Mouse (Mus musculus): Measurements from ENCODE around the gene Rpl23. TPM values are rescaled to one million over a fixed set of nuclear protein-coding genes. Genes with fewer than 3 reads are reported as not detected.
"Not testable (repeated sequence)": the region's sequence is repeated elsewhere in the genome, so short reads cannot be mapped to it uniquely, and the experiment has no call there.

The Rpl23 gene
- total RNA-seq, 2 experiments from 2014 or later: 976 to 983 TPM

DNA sequence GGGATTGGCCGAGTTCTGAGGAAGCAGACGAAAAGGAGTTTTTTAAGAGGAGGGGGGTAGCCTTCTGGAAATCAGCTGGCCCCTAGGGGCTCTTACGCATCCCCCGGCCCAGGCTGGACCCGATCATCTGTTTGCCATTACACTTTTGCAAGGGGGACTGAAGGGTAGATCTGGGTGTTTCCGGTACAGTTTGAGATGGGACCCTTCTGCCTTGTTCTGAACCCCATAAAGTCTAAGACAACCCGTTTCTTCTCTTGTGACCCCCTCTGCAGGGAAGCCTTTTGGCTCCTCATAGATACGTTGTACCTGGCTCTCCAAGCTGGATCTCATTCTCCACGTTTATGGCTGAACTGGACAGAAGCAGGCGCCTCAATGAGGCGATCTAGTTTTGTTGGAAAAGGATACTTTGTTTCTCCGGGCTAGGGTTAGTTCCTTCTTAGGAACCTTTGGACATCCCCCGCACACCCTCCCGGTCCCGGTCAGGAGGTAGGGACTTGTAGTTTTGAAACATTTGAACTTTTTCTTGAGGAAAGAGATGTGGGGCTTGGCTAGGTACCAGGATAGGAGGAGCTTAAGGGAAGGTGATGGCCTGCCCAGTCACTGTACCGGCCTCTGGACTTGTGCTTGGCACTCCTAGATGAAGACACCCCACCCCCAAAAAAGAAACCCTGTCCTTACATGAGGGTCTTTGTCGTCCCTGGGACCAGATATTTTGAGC lies 18.6 kb upstream of the Rpl23 start:
- DNase-seq (ENCODE audit: low spot score in 2 of 2): no peak

- DNase-seq (ENCODE audit: low spot score in 2 of 2): peak; percentile 60 to 82
These were observed 17.9 kb upstream of the Rpl23 start for GRCm38 (mm10) chr11:97799994-97800690.

- DNase-seq (ENCODE audit: low spot score in 2 of 2): peak; percentile 82 to 86
These were observed 17.1 kb upstream of the Rpl23 start for GRCm38 (mm10) chr11:97799146-97799993.

DNA sequence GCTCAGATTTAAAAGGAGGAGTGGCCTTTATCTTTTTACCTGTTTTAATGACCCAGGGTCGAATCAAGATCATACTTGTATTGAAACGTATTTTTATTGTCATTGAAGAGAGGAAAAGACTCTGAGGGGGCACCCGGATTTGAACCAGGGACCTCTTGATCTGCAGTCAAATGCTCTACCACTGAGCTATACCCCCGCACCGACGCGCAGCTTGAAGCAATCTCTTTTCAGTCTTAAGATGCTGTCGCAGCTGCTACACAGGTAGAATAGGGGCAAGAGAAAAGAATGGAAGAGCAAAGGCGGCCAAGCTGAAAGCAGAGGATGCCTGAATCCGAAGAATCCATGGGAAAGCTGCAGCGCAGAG lies 16.5 kb upstream of the Rpl23 start, which contains the start of gene Lasp1:
Lasp1 (plus strand) TSS at position 219 of the 364 bp plus-strand sequence.
- peak; percentile 61 to 77 for DNase-seq (ENCODE audit: low spot score in 2 of 2)

- DNase-seq (ENCODE audit: low spot score in 2 of 2): no peak
These were observed 15.8 kb upstream of the Rpl23 start for GRCm38 (mm10) chr11:97798083-97798435.

- no peak for DNase-seq (ENCODE audit: low spot score in 2 of 2)
These were observed 15.3 kb upstream of the Rpl23 start for GRCm38 (mm10) chr11:97797369-97798082.

- DNase-seq (ENCODE audit: low spot score in 2 of 2): no peak
These were observed 14.7 kb upstream of the Rpl23 start for GRCm38 (mm10) chr11:97796910-97797309.

DNA sequence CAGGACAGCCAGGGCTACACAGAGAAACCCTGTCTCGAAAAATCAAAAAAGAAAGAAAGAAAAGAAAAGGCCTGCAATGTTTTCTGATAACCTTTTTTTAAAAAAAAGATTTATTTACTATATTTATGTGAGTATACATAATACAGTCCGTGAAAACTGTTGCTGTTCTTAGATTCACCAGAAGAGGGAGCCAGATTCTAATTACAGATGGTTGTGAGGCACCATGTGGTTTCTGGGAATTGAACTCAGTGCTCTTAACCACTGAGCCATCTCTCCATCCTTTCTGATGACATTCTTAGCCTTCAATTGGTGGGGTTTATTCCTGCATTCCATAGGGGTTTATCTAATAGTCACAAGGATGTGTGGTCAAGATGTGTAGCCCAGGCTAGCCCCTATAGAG lies 10.9 kb upstream of the Rpl23 start:
- no peak for DNase-seq (ENCODE audit: low spot score in 2 of 2)

DNA sequence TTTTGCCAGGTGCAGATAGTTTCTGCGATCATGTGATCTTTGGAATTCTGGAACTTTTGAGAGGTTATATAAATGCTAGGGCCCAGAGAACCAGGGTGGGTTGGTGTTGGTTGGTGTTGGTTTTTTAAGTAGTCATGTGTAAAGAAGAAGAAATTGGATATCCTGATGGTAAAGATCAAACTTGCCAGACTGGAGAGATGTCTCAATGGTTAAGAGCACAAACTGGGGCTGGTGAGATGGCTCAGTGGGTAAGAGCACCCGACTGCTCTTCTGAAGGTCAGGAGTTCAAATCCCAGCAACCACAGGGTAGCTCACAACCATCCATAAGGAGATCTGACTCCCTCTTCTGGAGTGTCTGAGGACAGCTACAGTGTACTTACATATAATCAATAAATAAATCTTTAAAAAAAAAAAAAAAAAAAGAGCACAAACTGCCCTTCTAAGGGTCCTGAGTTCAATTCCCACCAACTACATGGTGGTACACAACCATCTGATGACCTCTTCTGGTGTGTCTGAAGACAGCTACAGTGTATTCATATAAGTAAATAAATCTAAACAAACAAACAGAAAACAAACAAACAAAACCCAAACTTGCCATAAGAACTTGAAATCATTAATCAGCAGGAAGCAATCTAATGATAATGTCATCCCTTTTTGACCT lies 8.7 kb upstream of the Rpl23 start:
- DNase-seq (ENCODE audit: low spot score in 2 of 2): not testable (repeated sequence)

DNA sequence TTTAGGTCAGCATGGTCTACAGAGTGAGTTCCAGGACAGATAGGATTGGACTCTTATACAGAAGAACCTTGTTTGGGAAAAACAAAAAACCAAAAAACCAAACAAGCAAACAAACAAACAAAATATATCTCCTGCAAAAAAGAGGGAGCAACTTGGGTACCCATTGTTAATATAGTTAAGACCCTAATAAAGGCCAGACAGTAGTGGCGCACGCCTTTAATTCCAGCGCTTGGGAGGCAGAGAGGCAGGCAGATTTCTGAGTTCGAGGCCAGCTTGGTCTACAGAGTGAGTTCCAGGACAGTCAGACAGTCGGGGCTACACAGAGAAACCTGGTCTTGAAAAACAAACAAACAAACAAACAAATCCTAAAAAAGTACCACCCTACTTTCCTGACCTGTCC lies 7.5 kb upstream of the Rpl23 start:
- DNase-seq (ENCODE audit: low spot score in 2 of 2): no peak

GRCm38 (mm10) chr11:97787961-97788360 lies 5.7 kb upstream of the Rpl23 start:
- DNase-seq (ENCODE audit: low spot score in 2 of 2): no peak

DNA sequence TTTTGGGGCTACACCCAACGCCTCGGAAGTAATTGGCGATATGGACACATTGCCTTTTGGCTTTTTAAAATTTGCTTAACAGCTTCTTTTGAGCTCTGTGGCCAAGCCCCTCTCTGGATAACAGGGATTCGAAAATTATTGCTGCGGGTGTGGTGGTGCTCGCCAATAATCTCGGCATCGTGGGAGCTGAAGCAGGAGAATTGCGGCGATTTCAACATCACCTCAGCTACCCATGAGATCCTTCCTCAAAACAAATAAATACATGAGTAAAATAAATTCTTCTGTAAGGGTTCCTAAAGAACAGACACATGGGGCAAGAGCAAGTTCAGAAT lies 293 bp upstream of the Rpl23 start:
- DNase-seq (ENCODE audit: low spot score in 2 of 2): no peak

DNA sequence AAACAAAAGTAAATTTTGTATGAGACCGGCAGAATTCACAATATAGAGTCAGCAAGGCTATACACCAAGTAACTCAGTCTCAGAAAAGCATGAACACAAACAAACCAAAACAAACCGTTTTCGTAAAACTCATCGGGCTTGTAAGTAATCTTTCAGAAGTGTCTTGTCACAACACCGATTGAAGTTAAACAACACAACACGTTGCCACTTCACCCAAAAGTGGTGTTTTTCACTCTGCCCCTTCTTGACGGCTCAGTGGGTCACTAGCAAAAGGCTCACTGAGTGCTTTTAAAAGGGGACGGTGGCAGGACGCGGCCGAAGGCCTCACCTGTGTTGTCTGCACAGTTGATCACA lies 782 bp downstream of the Rpl23 start:
- DNase-seq (ENCODE audit: low spot score in 2 of 2): no peak

DNA sequence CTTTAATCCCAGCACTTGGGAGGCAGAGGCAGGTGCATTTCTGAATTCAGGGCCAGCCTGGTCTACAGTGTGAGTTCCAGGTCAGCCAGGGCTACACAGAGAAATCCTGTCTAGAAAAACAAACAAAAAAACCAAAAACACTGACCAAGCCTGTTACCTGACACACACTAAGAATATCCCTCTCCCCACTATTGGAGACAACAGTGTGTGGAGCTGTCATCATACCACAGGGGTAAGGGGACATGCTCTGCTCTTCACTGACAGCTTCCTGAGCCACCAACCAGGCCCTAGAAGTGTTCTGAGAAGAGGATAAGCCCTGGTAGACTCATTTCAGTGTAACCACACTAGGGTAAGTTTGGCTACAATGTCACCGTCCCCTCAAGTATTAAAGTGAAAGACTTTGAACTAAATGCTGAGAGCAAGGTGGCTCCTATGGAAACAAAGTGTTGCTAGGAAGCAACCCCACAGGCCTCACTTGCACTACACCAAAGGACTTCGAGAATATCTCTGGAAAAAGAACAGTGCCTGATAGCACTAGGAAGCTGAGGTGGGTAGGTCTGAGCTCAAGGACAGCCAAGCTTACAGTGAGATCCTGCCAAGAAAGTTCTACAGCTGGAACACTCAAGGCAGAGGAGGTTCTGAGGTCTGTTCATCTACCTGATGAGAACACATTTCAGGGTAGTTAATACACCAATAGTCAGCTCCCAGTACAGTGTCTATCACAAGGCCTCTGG lies 2.1 kb downstream of the Rpl23 start:
- DNase-seq (ENCODE audit: low spot score in 2 of 2): no peak

DNA sequence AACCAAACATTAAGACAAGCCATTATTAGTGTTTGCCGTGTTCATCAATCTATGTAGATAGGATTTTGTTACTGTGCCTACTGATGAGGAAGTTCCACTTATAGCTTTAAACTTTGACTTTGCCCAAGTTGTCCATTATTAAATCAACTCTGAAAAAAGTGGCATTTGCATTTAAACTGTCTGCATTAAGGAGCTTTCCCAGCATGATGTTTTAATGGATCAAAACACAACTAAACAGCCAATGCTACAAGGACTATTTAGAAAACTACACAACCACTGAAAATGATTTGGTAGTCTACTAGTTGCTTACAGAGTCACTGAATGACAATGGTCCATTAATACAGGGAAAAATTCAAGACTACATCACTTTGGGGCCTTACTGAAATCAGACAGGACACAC lies 3.3 kb downstream of the Rpl23 start:
- DNase-seq (ENCODE audit: low spot score in 2 of 2): no peak

DNA sequence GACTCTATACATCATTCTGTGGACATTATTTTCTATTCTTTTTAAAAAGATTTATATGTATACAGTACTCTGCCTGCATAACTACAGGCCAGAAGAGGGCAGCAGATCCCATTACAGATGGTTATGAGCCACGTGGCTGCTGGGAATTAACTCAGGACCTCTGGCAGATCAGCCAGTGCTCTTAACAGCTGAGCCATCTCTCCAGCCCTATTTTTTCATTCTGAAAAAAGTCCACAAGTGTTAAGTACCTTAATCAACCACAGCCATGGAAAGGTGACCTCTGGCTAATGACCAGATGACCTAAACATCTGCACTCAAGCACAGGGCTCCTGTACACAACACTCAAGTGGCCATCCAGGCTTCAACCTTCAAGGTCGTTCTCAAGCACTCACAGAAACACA lies 5.1 kb downstream of the Rpl23 start:
- no peak for DNase-seq (ENCODE audit: low spot score in 2 of 2)

GRCm38 (mm10) chr11:97776497-97777128 lies 5.6 kb downstream of the Rpl23 start:
- DNase-seq (ENCODE audit: low spot score in 2 of 2): no peak

- no peak for DNase-seq (ENCODE audit: low spot score in 2 of 2)
These were observed 6.3 kb downstream of the Rpl23 start, which contains the start of gene 1700001P01Rik for GRCm38 (mm10) chr11:97775808-97776496. TSS of gene 1700001P01Rik (minus strand) at chr11:97775918.

DNA sequence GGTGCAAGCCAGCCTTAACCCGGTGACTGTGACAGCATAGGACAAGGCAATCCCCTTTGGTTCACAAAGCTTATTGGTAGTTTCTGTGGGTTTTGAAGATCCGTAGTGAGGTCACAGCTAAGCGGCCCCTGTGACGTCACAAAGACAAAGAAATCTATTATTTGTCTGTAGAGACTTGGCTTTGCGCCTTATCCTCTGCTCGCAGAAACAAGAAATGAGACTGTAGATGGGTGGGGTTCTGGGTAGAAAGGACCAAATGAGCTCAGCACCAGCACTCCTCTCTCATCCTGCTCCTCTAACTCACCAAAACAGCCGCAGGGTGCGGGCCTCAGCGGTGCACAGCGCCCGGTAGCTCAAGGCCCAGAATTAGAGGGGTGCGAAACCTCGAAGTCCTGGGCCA lies 7.1 kb downstream of the Rpl23 start:
- DNase-seq (ENCODE audit: low spot score in 2 of 2): no peak

Data from gastrocnemius, postnatal 4 days (tissue).